Mouse (Mus musculus) liver, adult (tissue): Measurements from ENCODE around the gene Usp32.

Experiments used
- GATA4 ChIP-seq: IDR thresholded peaks from 2 replicates; pipeline ENCODE4 v1.6.1; 2014; ENCODE audit warnings: mild to moderate bottlenecking, low read length; ENCODE audit not compliant: insufficient replicate concordance

The Usp32 gene

DNA sequence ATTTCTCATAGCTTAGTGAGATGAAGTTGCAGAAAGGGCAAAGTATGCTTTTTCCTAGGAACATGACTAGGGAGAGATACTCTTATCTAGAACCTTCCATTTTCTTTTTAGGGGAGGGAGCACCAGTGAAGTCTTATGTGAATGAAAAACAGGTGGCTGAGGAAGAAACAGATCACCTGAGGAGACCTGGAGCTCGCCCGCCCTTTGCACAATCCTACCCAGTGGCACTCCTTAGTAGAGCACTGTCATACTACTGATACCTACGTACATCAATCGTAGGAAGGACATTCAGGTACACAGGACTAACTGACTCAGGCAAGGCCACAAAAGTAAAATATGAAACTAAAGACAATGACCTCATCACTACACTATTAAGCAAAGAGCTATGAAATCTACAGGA is 81.4 kb downstream of the Usp32 start:
- no peak for TF ChIP-seq GATA4

DNA sequence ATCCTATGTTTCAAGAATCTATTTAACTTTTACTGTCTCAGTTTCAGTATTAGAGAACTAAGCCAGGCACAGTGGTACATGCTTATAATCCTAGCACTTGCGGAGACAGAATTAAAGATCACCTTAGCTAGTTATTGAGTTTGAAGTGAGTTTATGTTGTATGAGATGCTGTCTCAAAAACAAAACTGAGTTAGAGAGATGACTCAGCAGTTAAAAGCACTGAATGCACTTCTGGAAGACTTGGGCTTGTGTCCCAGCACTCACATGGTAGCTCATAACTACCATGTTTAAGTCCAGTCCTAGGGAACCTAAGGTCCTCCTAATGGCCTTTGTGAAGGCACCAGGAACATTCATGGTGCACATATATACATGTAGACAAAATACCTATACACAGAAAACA is 82.4 kb downstream of the Usp32 start:
- TF ChIP-seq GATA4 = no peak

DNA sequence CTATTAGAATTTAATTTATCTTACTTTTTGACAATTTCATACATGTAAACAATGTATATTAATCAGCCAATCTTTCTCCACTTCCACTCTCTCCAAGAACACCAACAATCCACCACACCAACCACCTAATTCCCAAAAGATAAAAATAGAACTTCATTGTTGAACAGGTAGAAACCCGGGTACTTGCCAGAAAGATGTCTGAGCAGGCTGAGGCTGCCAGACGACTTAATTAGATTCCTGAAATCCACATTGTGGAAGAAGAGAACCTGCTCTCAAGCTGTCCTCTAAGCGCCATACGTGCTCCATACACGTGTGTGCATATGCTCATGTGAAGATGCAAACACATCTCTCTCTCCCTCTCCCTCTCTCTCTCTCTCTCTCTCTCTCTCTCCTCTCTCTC is 83.1 kb downstream of the Usp32 start:
- no peak for TF ChIP-seq GATA4

DNA sequence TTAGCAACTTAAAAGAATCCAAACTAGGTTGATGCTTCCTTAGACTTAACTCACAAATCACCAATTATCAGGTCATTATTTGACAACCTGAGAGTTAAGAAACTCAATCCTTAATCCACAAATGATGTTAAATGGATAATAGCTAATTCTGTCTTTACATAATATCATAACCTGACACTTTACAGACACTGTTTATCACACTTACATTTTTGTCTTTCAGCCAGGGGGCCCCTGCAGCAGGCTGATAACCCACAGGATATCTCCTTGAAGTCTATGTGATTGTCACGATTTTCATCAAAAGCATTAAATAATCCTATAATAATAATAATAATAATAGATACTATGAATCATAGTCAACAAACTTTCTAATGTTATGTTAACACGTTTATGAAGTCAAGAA is 84.4 kb downstream of the Usp32 start:
- no peak for TF ChIP-seq GATA4

DNA sequence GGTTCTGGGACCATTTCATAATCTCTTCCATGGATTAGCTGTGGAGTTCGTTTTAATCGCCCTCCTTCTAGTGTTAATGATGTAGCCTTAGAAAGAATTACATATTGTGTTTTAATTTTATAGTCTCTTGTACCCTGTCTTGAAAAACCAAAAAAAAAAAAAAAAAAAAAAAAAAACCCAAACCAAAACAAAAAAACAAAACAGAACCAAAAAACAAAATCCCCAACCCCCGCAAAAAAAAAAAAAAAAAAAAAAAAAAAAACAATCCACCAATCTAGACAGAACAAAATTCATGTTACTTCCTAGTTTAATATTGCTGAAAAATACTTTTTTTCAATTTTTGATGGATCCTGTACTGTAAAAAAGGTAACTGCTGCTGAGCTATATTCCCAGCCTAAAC is 100.7 kb downstream of the Usp32 start:
- no peak for TF ChIP-seq GATA4

DNA sequence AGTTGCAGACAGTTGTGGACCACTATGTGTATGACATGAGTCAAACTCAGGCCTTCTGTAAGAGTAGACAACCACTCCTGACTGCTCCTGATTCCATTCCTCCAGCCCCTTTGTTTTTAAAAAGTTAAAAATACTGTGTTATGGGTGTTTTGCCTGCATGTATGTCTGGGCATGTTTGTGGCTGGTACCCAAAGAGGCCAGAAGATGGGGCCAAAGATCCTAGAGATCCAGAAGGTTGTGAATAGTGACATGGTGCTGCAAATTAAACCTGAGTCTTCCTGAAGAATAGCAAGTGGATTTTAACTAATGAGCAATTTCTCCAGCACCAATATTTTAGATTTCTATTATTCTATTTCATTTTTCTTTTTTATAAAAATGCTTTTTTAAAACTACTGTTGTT is 126.8 kb downstream of the Usp32 start:
- TF ChIP-seq GATA4 = no peak

DNA sequence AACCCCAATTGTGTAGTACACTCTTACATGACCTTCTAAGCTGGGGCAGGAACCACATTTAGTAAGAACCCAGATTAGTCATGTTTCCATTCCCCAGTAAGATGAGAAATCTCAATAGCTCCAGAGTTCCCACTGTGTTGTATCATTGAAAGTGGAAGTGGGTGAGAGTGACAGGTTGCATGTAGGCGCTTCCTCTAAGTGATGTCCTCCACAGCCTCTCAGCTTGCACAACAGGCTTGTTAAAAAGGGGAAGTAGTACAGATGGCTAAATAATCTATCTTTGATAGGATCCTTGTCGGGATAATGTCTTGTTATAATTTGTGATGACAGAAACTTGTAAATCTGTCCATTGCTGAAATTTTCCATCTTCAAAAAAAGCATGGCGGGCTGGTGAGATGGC is 136.4 kb downstream of the Usp32 start:
- TF ChIP-seq GATA4 = no peak

DNA sequence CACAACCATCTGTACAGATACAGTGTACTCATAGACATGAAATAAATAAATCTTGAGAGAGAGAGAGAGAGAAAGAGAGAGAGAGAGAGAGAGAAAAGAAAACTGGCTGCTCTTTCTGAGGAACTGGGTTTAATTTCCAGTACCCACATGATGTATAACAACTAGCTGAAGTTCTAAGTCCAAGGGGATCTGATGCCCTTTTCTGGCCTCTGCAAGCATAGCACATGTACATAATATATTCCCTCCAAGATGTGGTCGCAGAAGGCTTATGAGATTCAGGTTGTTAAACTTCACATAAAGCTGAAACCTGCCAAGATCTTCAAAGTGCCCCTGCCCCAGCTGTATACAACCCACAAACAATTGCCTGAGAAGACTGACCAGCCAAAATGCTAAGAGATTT is 144.7 kb downstream of the Usp32 start:
- no peak for TF ChIP-seq GATA4

DNA sequence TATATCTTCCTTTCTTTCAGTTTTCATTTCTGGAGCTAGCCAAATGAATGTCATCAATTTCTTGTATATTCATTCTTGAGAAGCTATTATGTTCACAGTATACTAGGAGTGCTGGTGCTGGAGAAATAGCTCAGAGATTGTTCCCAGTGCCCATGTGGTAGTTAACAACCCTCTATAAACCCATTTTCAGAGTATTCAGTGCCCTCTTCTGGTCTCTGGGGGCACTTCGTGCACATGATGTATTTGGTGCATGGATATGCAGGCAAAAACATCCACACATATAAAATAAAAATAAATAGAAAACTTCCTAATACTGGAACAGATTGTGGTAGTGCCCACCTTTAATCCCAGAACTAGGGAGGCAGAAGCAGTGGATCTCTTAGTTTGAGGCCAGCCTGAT is 147.0 kb downstream of the Usp32 start:
- no peak for TF ChIP-seq GATA4

DNA sequence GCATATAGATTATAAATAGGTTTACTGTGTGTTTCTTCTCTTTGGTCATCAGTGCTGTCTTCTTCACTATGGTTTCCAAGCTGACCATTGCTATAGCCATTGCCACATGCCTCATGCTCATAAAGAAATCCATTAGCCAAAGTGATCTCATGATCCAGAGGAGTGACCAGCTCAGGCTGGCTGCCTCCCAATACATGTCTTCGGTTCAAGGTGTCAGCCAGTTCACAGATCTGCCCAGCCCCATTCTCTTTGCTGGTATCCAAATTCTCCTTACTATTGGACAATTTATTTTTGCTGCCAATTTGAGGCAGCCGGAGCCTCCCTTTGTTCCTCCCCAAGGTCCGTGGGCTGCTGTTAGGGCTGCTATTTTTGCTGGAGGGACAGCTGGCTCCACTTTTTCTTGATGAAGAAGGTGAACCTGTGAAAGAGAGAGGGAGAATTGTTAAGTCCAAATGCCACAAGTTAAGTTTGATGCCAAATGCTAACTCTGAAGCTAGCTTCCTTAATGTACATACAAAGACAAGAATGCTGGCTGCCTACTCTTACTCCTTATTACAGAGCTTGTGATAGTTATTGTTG is 151.5 kb downstream of the Usp32 start:
- no peak for TF ChIP-seq GATA4

DNA sequence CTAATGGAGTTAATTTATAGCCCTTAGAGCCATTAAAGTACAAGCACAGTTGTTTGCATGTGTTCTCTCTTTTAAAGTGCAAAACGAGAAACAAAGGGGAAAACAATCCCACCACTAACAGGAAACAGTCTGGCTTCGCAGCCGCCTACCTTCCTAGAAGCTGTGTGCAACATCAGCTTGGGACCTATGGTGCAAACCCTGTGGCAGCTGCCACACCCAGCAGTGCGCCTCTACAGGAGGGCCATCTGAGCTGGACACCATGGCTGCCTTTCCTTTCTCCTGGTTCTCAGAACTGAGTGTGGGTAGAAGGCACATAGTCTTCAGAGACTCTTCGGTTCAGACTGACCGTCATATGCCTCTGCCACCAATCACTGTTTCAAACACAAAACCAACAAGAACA is 154.5 kb downstream of the Usp32 start:
- TF ChIP-seq GATA4 = no peak

DNA sequence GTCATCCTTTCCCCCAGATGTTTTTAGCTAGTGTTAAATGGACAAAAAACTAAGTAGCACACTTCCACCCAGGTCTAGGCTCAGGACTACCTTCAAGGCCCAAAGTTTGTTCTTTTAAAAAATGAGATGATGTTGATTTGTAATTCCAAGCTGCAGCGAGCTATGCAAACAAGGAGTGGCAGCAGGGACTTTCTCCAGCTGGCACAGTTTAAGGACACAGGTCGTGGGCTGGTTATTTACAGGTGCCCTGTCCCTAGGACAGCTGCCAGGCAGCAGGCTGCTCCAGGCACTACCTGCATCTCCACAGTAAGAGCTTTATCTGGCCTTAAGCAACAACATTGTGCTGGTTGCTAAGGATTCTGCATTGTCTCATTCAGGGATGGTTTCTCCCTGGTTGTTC is 159.3 kb downstream of the Usp32 start:
- TF ChIP-seq GATA4 = no peak

DNA sequence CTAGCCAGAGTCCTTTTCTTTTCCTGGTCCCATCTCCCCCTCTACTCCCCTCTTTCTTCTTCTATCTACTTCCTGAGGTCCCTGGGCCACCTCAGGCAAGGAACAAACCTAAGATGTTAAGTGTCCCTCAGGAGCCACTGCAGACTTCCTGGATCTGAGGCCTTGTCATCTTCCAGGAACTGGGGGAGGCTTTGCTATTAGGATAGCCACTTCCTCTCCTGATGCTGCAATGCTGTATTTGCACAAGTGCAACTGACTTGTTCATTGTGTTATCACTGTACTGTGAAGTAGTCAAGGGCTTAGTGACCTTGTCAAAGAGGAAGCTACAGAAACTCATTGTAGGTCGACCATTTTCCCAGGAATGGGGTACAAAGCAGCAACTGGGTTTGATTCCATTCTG is 160.6 kb downstream of the Usp32 start:
- TF ChIP-seq GATA4 = no peak

DNA sequence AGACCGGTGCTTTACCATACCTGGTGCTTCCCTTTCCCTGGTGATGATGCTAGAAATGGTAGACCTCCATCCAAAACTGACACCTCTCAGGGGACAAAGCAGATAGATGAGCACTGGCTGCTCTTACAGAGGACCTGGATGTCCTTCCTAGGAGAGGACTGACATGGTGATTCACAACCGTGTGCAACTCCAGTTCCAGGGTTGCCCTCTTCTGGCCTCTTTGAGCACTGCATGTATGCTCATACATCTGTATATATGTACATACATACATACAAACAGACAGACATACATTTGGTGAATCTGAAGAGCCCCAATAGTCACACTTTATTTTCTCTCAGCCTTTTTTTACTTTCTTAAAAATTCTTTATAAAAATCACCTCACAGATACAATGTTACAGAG is 161.8 kb downstream of the Usp32 start:
- TF ChIP-seq GATA4 = no peak

DNA sequence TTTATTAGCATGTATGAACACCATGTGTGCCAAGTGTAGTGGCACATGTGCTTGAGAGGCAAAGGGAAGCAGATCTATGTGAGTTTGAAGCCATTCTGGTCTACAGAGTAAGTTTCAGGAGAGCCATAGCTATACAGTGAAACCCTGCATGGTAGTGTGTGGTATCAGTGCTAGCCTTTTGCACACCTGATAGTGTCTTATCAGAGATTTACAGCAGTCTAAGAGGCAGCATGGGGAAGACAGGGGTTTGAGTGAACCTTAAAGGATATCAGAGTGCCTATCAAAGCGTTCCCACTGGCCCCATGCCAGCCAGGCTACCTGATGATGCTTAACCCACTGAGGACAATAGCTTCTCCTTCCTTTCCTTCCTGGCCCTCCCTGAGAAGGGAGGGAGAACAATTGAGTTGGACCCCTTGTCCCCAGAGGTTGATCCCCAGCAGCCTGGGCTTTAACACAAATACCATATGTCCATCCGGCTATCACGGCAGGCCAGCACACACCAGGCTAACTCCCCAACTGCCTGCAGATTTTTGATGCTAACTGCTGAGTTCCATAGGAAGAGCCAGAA is 162.5 kb downstream of the Usp32 start:
- no peak for TF ChIP-seq GATA4

DNA sequence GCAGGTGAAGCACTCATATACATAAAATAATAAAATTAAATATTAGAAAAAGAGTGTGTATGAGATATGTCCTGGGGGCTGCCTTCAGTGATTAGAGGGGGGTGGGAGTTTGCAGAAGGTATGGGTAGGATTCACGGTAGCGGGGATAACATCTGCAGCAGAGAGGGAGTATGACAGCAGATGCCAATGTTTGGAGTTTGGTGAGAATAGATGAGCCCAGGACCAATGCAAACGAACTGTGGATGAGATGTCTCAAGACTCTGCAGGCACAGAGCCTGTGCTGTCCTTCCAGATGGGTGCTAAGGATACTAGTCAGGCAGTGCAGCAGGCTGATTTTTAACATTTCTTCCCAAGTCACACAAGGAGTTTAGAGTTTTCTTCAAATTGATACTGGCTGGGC is 163.3 kb downstream of the Usp32 start:
- no peak for TF ChIP-seq GATA4

DNA sequence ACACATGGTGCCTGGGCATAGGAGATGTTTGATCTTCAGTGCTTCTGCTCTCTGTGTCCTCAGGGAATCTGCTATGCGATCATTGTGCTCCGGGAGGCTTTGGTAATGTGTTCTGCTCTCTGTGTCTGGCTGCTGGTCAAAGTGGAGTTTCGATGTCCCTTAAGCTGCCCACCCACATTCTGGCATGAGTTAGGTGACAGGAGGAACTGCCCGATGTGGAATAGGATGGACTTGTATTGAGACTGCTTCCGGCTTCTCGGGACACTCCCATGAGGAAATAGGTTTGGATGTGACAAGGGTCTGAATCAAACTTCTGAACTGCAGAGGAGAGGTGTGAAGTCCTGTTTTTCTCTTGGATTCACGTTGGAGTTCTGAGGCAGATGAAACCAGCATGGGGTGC is 165.4 kb downstream of the Usp32 start:
- no peak for TF ChIP-seq GATA4
